Mouse (Mus musculus) kidney, adult 11 months (tissue): Measurements from ENCODE around the gene Ebp.

Experiments used
- DNase-seq: peaks from one replicate; pipeline ENCODE4 v3.0.0; 2022

The Ebp gene

GRCm38 (mm10) chrX:8193419-8193723 lies at the start of gene Ebp:
Gene Ebp (minus strand): TSS chrX:8193512.
- no peak for DNase-seq

GRCm38 (mm10) chrX:8238804-8239395 lies 45.6 kb upstream of the Ebp start:
- no peak for DNase-seq

GRCm38 (mm10) chrX:8236704-8237103 lies 43.4 kb upstream of the Ebp start:
- DNase-seq, result no peak

DNA sequence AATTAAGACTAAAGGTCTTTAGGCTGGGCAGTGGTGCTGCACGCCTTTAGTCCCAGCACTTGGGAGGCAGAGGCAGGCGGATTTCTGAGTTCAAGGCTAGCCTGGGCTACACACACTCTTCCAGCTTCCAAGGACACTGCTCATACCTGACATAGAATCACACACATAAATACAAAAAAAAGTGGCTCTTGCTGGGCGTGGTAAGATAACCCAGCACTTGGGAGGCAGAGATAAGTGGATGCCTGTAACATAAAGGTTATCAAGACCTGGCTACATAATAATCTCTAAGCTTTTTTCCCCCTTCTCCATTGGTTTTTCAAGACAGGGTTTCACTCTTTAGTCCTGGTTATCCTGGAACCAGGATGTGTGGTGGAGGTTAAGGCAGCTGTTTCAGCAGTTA lies 40.3 kb upstream of the Ebp start:
- DNase-seq, result no peak

DNA sequence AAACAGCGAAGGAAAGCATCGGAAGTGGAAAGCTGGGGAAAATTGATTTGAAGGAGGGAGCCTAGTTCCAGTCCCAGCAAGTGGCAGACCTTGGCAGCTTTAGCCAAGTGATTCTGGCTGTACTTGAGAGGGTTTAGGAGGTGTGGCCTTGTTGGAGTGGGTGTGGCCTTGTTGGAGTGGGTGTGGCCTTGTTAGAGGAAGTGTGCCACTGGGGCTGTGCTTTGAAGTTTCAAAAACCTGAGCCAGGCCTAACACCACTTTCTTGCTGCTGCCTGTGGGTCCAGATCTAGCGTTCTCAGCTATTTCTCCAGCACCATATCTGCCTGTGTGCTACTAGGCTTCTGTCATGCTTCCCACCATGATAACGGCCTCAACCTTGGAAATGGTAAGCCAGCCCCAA lies 37.0 kb upstream of the Ebp start:
- DNase-seq, result no peak

DNA sequence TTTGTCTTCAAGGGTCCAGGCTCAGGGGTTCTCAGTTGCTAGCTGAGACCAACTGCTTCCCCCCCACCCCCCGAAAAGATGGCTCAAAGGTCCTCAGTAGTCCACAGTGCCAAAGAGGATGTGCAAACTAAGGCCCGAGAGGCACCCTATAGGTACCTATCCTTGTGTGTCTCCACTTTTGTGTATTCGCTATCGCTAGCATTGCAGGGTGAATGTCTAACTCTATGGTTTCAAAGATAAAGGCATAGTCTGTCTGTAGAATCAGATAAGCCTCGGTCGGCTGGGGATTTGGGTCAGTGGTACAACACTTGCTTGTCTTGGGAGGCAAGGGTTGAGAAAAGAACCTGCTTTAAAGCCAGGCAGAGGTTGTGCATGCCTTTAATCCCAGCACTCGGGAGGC lies 30.2 kb upstream of the Ebp start:
- no peak for DNase-seq

- no peak for DNase-seq
Measured at GRCm38 (mm10) chrX:8222678-8223421, 29.5 kb upstream of the Ebp start.

- no peak for DNase-seq
Measured at GRCm38 (mm10) chrX:8222296-8222677, 29.0 kb upstream of the Ebp start.

GRCm38 (mm10) chrX:8219651-8220050 lies 26.3 kb upstream of the Ebp start:
- no peak for DNase-seq

DNA sequence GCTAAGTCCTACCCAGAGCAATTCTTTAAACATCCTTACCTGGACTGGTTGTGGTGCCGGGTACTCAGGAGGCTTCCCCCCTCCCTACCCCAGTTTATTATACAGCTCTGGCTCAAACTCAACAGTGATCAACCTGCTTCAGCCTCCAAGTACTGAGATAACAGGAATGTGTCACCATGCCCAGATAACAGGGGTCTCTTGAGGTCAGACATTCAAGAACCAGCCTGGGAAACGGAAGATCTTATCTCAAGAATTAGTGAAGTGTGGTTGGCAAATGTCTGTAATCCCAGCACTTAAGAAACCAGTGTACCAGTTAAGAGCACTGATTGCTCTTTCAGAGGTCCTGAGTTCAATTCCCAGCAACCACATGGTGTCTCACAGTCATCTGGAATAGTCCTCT lies 24.8 kb upstream of the Ebp start:
- DNase-seq, result no peak

GRCm38 (mm10) chrX:8217383-8217782 lies 24.1 kb upstream of the Ebp start:
- DNase-seq, result no peak

DNA sequence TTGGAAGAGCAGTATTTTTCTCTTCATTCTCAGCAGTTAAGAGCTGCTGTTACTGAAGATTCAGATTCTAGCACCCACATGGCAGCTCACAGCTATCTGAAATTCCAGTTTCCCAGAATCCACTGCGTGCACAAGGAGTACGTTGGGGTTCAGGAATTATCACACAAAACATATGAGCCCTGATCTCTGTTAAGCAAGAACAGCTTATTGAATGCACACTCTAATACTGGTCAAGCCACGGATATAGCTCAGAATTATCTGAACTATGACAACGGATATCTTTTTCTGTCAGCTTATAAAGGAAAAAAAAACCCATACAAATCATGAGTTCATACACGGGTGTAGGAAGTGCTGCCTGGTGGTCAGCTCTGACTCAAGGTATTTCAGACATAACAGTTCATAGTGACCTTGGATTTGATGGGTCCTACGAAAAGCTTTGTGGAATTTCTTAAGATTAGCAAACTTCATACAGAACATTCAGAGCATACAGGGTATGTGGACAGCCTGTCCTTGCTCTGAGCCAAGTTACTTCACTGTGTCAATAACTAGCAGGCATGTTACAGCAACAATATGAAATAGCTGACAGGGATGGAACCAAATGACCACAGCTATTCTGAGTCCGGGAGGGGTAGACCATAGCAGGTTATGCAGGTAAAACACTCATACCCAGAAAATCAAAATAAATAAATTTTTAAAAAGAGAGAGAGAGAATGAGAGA lies 18.3 kb upstream of the Ebp start:
- DNase-seq, result no peak

DNA sequence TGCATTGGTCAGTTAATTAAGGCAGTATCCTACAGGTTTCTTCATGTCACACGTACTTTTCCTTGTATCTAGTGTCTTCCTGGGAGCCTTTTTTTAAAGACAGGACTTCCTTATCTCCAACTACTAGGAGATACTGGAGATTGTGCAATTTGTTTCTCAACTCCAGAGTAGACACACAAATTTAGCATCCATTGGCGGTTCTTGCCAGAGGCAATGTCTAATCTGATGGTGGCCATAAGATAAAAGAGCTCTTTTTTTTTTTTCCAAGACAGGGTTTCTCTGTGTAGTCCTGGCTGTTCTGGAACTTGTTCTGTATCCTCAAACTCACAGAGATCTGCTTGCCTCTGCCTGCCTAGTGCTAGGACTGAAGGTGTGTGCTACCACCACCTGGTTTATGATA lies 16.4 kb upstream of the Ebp start:
- no peak for DNase-seq

GRCm38 (mm10) chrX:8207224-8207623 lies 13.9 kb upstream of the Ebp start:
- no peak for DNase-seq

- no peak for DNase-seq
Measured at GRCm38 (mm10) chrX:8206694-8207197, 13.4 kb upstream of the Ebp start.

- DNase-seq, result peak; percentile 78
Measured at GRCm38 (mm10) chrX:8206015-8206693, 12.8 kb upstream of the Ebp start, which contains the start of gene Porcn. Gene Porcn (minus strand): TSS chrX:8206525.

- no peak for DNase-seq
Measured at GRCm38 (mm10) chrX:8205551-8205950, 12.2 kb upstream of the Ebp start.

GRCm38 (mm10) chrX:8205088-8205487 lies 11.8 kb upstream of the Ebp start:
- DNase-seq, result no peak

- no peak for DNase-seq
Measured at GRCm38 (mm10) chrX:8204076-8204475, 10.8 kb upstream of the Ebp start.

- no peak for DNase-seq
Measured at GRCm38 (mm10) chrX:8203105-8203504, 9.8 kb upstream of the Ebp start.

DNA sequence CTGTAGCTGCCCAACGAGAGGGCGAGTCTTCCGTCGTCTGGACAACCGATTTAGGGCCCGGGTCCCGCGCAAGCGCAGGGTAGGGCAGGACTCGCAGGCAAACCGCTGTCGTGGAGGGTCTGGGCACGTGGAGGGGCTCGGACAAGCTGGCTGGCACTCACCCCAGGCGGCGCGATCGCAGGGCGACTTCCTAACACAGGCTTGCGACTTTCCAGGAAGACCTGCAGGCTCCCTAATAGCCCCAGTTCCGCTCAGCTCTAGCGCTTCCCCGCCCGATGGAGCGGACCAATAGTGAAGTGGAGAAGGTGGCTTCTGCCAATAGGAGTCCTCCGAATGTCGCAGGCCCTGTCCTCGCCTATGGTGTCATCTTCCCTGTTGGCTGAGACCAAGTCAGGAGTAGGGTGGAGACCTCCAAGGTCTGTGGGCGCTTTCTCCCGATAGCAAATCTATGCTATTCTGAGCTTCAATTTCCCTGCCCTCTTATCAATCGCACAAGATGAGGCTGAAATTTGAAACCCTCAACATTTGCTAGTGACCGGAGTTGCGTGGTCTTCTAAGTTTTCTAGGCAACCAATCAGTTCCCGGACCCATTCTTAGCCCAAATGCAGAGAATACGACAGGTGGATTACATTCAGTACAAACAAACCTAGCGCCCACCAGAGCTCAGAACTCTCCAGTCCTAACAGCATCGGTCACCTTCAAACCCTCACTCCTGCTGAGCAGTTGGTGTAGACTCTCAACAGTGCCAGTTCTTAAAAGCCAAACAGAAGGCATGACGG lies 483 bp downstream of the Ebp start:
- DNase-seq, result peak; percentile 85

DNA sequence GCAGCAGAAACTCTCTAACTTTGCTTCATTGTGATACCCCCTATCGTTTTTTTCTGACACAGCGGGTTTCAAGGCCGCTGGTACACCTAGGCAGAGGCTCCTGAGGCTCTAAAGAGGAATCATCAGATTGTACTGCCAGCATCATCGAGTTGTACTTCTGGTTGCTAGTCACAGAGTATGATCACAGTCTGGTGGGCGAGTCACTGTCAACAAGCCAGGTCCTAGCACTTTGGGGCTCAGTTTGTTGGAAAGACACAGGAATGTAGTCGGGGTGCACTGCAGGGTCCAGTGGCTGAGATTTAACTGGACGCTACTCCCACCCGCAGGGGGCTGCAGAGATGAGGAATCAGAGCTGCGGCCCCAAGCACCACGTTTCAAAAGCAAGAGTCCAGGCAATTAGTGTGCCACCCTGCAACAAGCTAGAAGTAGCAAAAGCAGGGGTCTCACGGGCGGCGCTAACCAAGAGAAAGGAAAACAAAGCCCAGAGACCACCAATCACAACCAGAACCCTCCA lies 1.1 kb downstream of the Ebp start:
- no peak for DNase-seq
